8 mouse cellular contexts compared by ENCODE assay signal in genomic region chr11:101732518-101733440, GRCm38 (mm10). TPM values are rescaled to one million over a fixed set of nuclear protein-coding genes. Genes with fewer than 3 reads are reported as not detected.
DNase-seq lines count a peak whose midpoint lies in the region; ATAC-seq and TF ChIP-seq lines count a peak whose summit lies in the region.

Gene Dhx8, plus strand, starts transcription at chr11:101732919.

- H3K4me1 ChIP-seq in erythroblast, embryonic 14.5 days (ENCODE audit: control insufficient read depth), result peaks cover 18% of the 10 kb centered on the region
- peaks cover 10% of the 10 kb centered on the region for H3K4me1 ChIP-seq in heart, embryonic 11.5 days (ENCODE audit: control insufficient read depth, insufficient read depth, low read length)
- H3K4me1 ChIP-seq in kidney, embryonic 16.5 days (ENCODE audit: insufficient read depth, low read length), result peaks cover 8% of the 10 kb centered on the region
- peaks cover 8% of the 10 kb centered on the region for H3K4me1 ChIP-seq in liver, adult 2 months (ENCODE audit: control insufficient read depth, insufficient read depth, low read length)

- H3K9me3 ChIP-seq in erythroblast, embryonic 14.5 days (ENCODE audit: control insufficient read depth, low read length), result no peaks in the 10 kb centered on the region
- H3K9me3 ChIP-seq in heart, embryonic 11.5 days (replicated peaks; ENCODE audit: control insufficient read depth, low read length), result no peaks in the 10 kb centered on the region
- no peaks in the 10 kb centered on the region for H3K9me3 ChIP-seq in kidney, embryonic 16.5 days (ENCODE audit: low read length)

- WGBS in heart, embryonic 11.5 days (ENCODE audit: insufficient replicate concordance), result under 1% methylated on average over 51 of the region's 51 CpGs
- under 1% methylated on average over 51 of the region's 51 CpGs for WGBS in kidney, embryonic 16.5 days
- WGBS in liver, adult 2 months, result under 1% methylated on average over 51 of the region's 51 CpGs

- H3K79me2 ChIP-seq in C2C12 (ENCODE audit: control insufficient read depth, insufficient read depth) (peaks cover 30% of the 10 kb centered on the region), myocyte (ENCODE audit: control insufficient read depth, insufficient read depth) (peaks cover 16% of the 10 kb centered on the region)
- H3K79me2 ChIP-seq in liver, adult 2 months (ENCODE audit: control insufficient read depth, insufficient read depth, low read length), result peaks cover 7% of the 10 kb centered on the region; the same call in 1 of the 2 replicates

- TF ChIP-seq CTCF in C2C12 (IDR thresholded peaks at IDR 0.05; ENCODE audit: control insufficient read depth, insufficient read depth, insufficient read length), result peak; percentile 93
- peak; percentile 100 for TF ChIP-seq CTCF in brain, embryonic 14.5 days (IDR thresholded peaks at IDR 0.05; ENCODE audit: borderline replicate concordance, extremely low read depth, insufficient read depth, insufficient read length)
- peak; percentile 98 for TF ChIP-seq CTCF in liver, adult 2 months (IDR thresholded peaks at IDR 0.05; ENCODE audit: low read depth, low read length)

- peak; percentile 100 for DNase-seq in brain, embryonic 14.5 days (ENCODE audit: low read depth)
- peak; percentile 97 for DNase-seq in liver, adult 2 months (ENCODE audit: extremely low read depth, low read depth, low spot score)
- peak; percentile 98 for DNase-seq in splenic B cell, adult 2 months (ENCODE audit: low read depth, low spot score)

- H3ac ChIP-seq in C2C12 (ENCODE audit: control insufficient read depth, insufficient read length, low read depth) (peak within 1 kb of the TSS; percentile 95), myocyte (ENCODE audit: control insufficient read depth, insufficient read length) (peak within 1 kb of the TSS; percentile 11)

- H3K36me3 ChIP-seq in C2C12 (ENCODE audit: control insufficient read depth, insufficient read depth), result peaks cover 31% of the 10 kb centered on the region
- peaks cover 34% of the 10 kb centered on the region for H3K36me3 ChIP-seq in erythroblast, embryonic 14.5 days (ENCODE audit: control insufficient read depth)
- peaks cover 15% of the 10 kb centered on the region for H3K36me3 ChIP-seq in heart, embryonic 11.5 days (ENCODE audit: control insufficient read depth, insufficient read depth, low read length)
- peaks cover 16% of the 10 kb centered on the region for H3K36me3 ChIP-seq in kidney, embryonic 16.5 days (ENCODE audit: insufficient read depth, low read length)
- H3K36me3 ChIP-seq in liver, adult 2 months (ENCODE audit: control insufficient read depth, insufficient read depth, low read length), result peaks cover 24% of the 10 kb centered on the region
- peaks cover 23% of the 10 kb centered on the region for H3K36me3 ChIP-seq in myocyte (ENCODE audit: control insufficient read depth, insufficient read depth)
- peaks cover 5% of the 10 kb centered on the region for H3K36me3 ChIP-seq in splenic B cell, adult 2 months (ENCODE audit: control insufficient read depth, insufficient read depth, low read length, poor library complexity, severe bottlenecking)

- H3K9ac ChIP-seq in heart, embryonic 11.5 days (ENCODE audit: low read depth, low read length), result peak within 1 kb of the TSS; percentile 92
- peak within 1 kb of the TSS; percentile 83 for H3K9ac ChIP-seq in kidney, embryonic 16.5 days (replicated peaks; ENCODE audit: low read length)
- peak within 1 kb of the TSS; percentile 85 for H3K9ac ChIP-seq in liver, adult 2 months (ENCODE audit: low read depth, low read length)

- peak within 1 kb of the TSS; percentile 82 for H3K4me2 ChIP-seq in heart, embryonic 11.5 days
- peak within 1 kb of the TSS; percentile 63 for H3K4me2 ChIP-seq in kidney, embryonic 16.5 days (replicated peaks; ENCODE audit: low read depth, low read length)
- H3K4me2 ChIP-seq in myocyte (ENCODE audit: low read depth), result peak within 1 kb of the TSS; percentile 90

- TF ChIP-seq POLR2A in brain, embryonic 14.5 days (IDR thresholded peaks at IDR 0.05; ENCODE audit: borderline replicate concordance, extremely low read depth, insufficient read depth, insufficient read length, poor library complexity, severe bottlenecking), result peak; percentile 46; the same call in 1 of the 2 replicates
- TF ChIP-seq POLR2A in liver, adult 2 months (IDR thresholded peaks at IDR 0.05; ENCODE audit: extremely low read depth, insufficient read depth, low read length), result peak; percentile 51; the same call in 1 of the 2 replicates
- TF ChIP-seq POLR2A in myocyte (IDR thresholded peaks at IDR 0.05; ENCODE audit: insufficient read length, low read depth), result peak; percentile 44

- peak; percentile 90 for ATAC-seq in heart, embryonic 11.5 days (replicated peaks; ENCODE audit: insufficient number of reproducible peaks, low FRiP score, low TSS enrichment)
- peak; percentile 96 for ATAC-seq in kidney, embryonic 16.5 days (ENCODE audit: low FRiP score, low TSS enrichment)

- peaks cover 15% of the 10 kb centered on the region for H3K79me3 ChIP-seq in C2C12 (ENCODE audit: low read depth)

- peak within 1 kb of the TSS; percentile 54; the same call in 1 of the 2 replicates for H3K27ac ChIP-seq in heart, embryonic 11.5 days (ENCODE audit: low read depth, low read length)
- peak within 1 kb of the TSS; percentile 71 for H3K27ac ChIP-seq in kidney, embryonic 16.5 days (ENCODE audit: low read length)
- peak within 1 kb of the TSS; percentile 63 for H3K27ac ChIP-seq in liver, adult 2 months (replicated peaks; ENCODE audit: insufficient read depth, low read depth, low read length)

- H3K27me3 ChIP-seq in C2C12 (ENCODE audit: control insufficient read depth, insufficient read depth, insufficient read length) (no peaks in the 10 kb centered on the region), myocyte (ENCODE audit: control insufficient read depth, insufficient read depth, insufficient read length) (no peaks in the 10 kb centered on the region)
- no peaks in the 10 kb centered on the region for H3K27me3 ChIP-seq in erythroblast, embryonic 14.5 days (ENCODE audit: control insufficient read depth)
- no peaks in the 10 kb centered on the region for H3K27me3 ChIP-seq in heart, embryonic 11.5 days (ENCODE audit: control insufficient read depth, insufficient read depth, low read length)
- no peaks in the 10 kb centered on the region for H3K27me3 ChIP-seq in kidney, embryonic 16.5 days (ENCODE audit: insufficient read depth, low read length)
- H3K27me3 ChIP-seq in liver, adult 2 months (ENCODE audit: control insufficient read depth, insufficient read depth, low read length), result no peaks in the 10 kb centered on the region
- no peaks in the 10 kb centered on the region for H3K27me3 ChIP-seq in splenic B cell, adult 2 months (ENCODE audit: control insufficient read depth, insufficient read depth, low read length, poor library complexity, severe bottlenecking)

- peak within 1 kb of the TSS; percentile 94 for H3K4me3 ChIP-seq in C2C12 (ENCODE audit: insufficient read depth, poor library complexity, severe bottlenecking)
- H3K4me3 ChIP-seq in erythroblast, embryonic 14.5 days (replicated peaks), result peak within 1 kb of the TSS; percentile 73
- peak within 1 kb of the TSS; percentile 83 for H3K4me3 ChIP-seq in heart, embryonic 11.5 days (ENCODE audit: low read depth, low read length)
- H3K4me3 ChIP-seq in kidney, embryonic 16.5 days (ENCODE audit: low read length), result peak within 1 kb of the TSS; percentile 83
- H3K4me3 ChIP-seq in liver, adult 2 months (ENCODE audit: insufficient read depth, low read depth, low read length), result peak within 1 kb of the TSS; percentile 75
- H3K4me3 ChIP-seq in myocyte, result peak within 1 kb of the TSS; percentile 74

TF ChIP-seq in C2C12, 6 proteins besides CTCF, POLR2A, EP300 and RAD21:
- TF ChIP-seq MAX (IDR thresholded peaks at IDR 0.05), result peak; percentile 34
- no peak for TF ChIP-seq MYOD1 (IDR thresholded peaks at IDR 0.05; ENCODE audit: control insufficient read depth, insufficient read length, low read depth)

TF ChIP-seq in myocyte, 11 proteins besides CTCF, POLR2A, EP300 and RAD21:
- TF ChIP-seq TCF3 (IDR thresholded peaks at IDR 0.05; ENCODE audit: insufficient read length, low read depth) (no peak), E2F4 (IDR thresholded peaks at IDR 0.05; ENCODE audit: insufficient read depth) (no peak), SRF (IDR thresholded peaks at IDR 0.05; ENCODE audit: control insufficient read depth, insufficient read length, low read depth) (no peak), TCF12 (IDR thresholded peaks at IDR 0.05; ENCODE audit: insufficient read depth, poor library complexity, severe bottlenecking) (no peak), POLR2AphosphoS2 (IDR thresholded peaks at IDR 0.05; ENCODE audit: insufficient read length, low read depth) (peak; percentile 43), USF1 (IDR thresholded peaks at IDR 0.05; ENCODE audit: low read depth) (no peak), MYOG (IDR thresholded peaks at IDR 0.05; ENCODE audit: control insufficient read depth in 1 of 3, insufficient read depth in 1 of 3, insufficient read length in 2 of 3, low read depth in 2 of 3) (no peak), CEBPB (IDR thresholded peaks at IDR 0.05; ENCODE audit: insufficient read depth, poor library complexity, severe bottlenecking) (no peak)
TF ChIP-seq in myocyte: peak in this region for 1.

RNA-seq across cellular contexts. Expression of gene Dhx8, which starts in this region (rescaled TPM):
- polyA plus RNA-seq in C2C12 (2012; fragmentation: generic; extraction: Trizol) (17.1 TPM), myocyte (2012; fragmentation: generic; extraction: Trizol) (19.1 TPM)
- polyA plus RNA-seq in brain, embryonic 14.5 days (2012; rRNA removed), result 25.2 and 33.5 TPM in 2 replicates
- 0.88 and 0.89 TPM in 2 replicates for polyA plus RNA-seq in erythroblast, embryonic 14.5 days (2012)
- 24.3 and 26.1 TPM in 2 replicates for polyA plus RNA-seq in heart, embryonic 11.5 days (2014; fragmentation: Nextera tagmentation; extraction: Ambion mirVana)
- polyA plus RNA-seq in kidney, embryonic 16.5 days (2015; fragmentation: Nextera tagmentation; extraction: Ambion mirVana), result 31.3 and 33.2 TPM in 2 replicates
- 7.7 and 10.5 TPM in 2 replicates for total RNA-seq in liver, adult 2 months (2014; rRNA removed)
- 4.7 and 5.5 TPM in 2 replicates for polyA plus RNA-seq in liver, adult 2 months (2012; rRNA removed)

Comparison
In these comparisons a context has a peak if more than half of its experiments do, and no peak if none do; other contexts are left out.
1. Peak in every context shown above with its lines: DNase-seq, ATAC-seq, H3K4me3 ChIP-seq and H3K27ac ChIP-seq.